Mouse (Mus musculus) myocyte (in vitro differentiated cells): Measurements from ENCODE around the gene 6030445D17Rik.

Experiments used
- E2F4 ChIP-seq: IDR thresholded peaks from one replicate; pipeline ENCODE4 v1.6.1; 2011; ENCODE audit warnings: mild to moderate bottlenecking, control low read depth, moderate library complexity; ENCODE audit not compliant: insufficient read depth
- MAX ChIP-seq: IDR thresholded peaks from one replicate; pipeline ENCODE4 v1.6.1; 2011; ENCODE audit warnings: low read depth, mild to moderate bottlenecking, control low read depth
- MYOD1 ChIP-seq, 3 experiments: IDR thresholded peaks; one replicate each; pipeline ENCODE4 v1.6.1; 2011; ENCODE audit warnings: control low read depth in 2 of 3, low read depth in 2 of 3, mild to moderate bottlenecking in 2 of 3, moderate library complexity in 1 of 3; ENCODE audit not compliant: insufficient read length in 2 of 3, control insufficient read depth in 1 of 3
- MYOG ChIP-seq, 3 experiments: IDR thresholded peaks; one replicate each; pipeline ENCODE4 v1.6.1; 2011; ENCODE audit warnings: control low read depth in 2 of 3, low read depth in 2 of 3, mild to moderate bottlenecking in 2 of 3; ENCODE audit not compliant: insufficient read length in 2 of 3, control insufficient read depth in 1 of 3, insufficient read depth in 1 of 3
- POLR2A ChIP-seq: IDR thresholded peaks from one replicate; pipeline ENCODE4 v1.6.1; 2011; ENCODE audit warnings: low read depth, mild to moderate bottlenecking, control low read depth, moderate library complexity; ENCODE audit not compliant: insufficient read length
- POLR2AphosphoS2 ChIP-seq: IDR thresholded peaks from one replicate; pipeline ENCODE4 v1.6.1; 2011; ENCODE audit warnings: low read depth, control low read depth; ENCODE audit not compliant: insufficient read length
- REST ChIP-seq: IDR thresholded peaks from one replicate; pipeline ENCODE4 v1.6.1; 2011; ENCODE audit warnings: mild to moderate bottlenecking, control low read depth, moderate library complexity; ENCODE audit not compliant: insufficient read depth, insufficient read length
- SRF ChIP-seq: IDR thresholded peaks from one replicate; pipeline ENCODE4 v1.6.1; 2011; ENCODE audit warnings: low read depth; ENCODE audit not compliant: control insufficient read depth, insufficient read length
- USF1 ChIP-seq: IDR thresholded peaks from one replicate; pipeline ENCODE4 v1.6.1; 2011; ENCODE audit warnings: low read depth, mild to moderate bottlenecking, control low read depth, moderate library complexity

- TF ChIP-seq POLR2AphosphoS2 (no peak), POLR2A (no peak), MAX (no peak), SRF (no peak), USF1 (no peak), MYOG (IDR thresholded peaks at IDR 0.05; ENCODE audit: control insufficient read depth in 1 of 3, insufficient read depth in 1 of 3, insufficient read length in 2 of 3, low read depth in 2 of 3) (no peak), MYOD1 (IDR thresholded peaks at IDR 0.05; ENCODE audit: control insufficient read depth in 1 of 3, insufficient read length in 2 of 3, low read depth in 2 of 3) (no peak), REST (no peak), E2F4 (no peak)
Measured at GRCm38 (mm10) chr4:136425000-136425288, 37.1 kb upstream of the 6030445D17Rik start.
